Mouse (Mus musculus): ENCODE data around the gene Krba1.

Krba1 gene

DNA sequence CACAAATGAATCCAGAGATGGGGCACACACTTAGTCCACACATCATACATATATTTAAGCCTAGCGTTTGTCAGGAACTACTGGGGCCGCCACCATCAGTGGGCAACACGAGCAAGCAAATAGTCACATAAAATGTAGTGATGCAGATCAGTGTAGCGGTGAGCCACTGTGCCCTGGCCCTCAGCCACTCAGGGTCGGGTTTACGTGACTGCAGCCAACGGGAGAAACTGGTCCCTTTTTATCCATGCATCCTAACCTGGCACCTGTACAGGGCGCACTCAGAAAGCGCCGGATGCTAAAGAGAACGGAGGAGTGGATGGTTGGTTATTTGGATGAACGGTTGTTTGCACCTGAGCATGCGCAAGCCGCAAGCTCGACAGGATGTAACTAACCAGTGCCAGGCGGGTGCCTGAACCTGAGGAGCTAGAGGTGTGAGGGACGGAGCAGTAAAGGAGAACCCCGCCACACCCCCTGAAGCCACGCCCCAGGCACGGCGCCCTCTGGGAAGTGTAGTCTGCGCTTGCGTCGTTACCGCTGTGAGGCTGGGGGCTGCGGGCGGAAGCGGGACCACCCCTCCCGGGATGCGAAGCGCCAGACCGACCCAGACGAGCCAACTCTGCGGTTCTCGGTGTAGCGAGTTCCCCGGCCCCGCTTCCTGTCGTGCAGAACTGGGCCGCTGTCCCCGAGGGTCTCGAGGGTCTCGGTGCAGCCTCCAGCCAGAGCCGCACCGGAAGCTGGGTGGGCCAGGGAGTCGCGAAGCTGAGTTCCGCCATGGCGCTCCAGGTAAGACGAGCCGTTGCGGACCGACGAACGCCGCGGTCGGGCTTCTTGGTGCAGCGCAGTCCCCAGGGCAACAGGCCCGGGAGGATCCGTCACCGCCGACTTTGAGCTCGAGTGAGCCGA lies at the start of gene Krba1:
Gene Krba1, plus strand, starts transcription at position 482 of the 903 bp plus-strand sequence.
- WGBS = 1% methylated on average over 65 of the region's 65 CpGs

GRCm38 (mm10) chr6:48358897-48359296 lies 36.5 kb upstream of the Krba1 start:
- WGBS = 73% methylated on average over 3 of the region's 3 CpGs

DNA sequence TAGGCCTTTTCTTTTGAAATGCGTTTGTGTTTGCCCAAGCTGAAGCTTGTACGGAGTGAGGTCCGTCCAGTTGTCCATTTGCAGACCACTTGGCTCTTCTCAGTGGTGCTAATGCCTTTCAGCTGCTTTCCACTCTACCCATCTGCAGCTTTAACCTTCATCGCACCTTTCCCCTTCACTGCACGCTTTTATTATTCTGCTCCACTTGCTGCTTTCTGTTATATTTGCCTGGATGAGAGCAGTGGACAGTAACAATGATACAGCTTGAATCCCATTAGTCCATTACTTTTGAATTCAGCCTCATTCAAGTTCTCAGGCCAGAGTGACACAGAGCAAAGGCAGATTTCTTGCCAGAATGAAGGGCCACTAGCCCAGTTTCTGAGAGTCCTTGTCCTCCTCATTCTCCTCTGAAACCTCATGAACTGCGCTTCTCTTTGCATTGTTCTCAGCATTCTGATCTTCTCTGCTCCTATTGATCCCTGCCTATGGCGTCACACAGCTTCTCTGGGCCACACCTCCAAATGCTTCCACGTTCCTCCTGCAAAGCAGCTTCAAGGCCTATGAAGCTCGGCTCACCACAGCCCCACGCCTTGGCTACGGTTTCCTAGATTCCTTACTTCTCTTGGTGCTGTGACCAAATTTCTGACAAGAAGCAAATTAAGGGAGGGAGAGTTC lies 28.9 kb upstream of the Krba1 start:
- WGBS = 59% methylated on average over 11 of the region's 11 CpGs

- WGBS = 78% methylated on average over 3 of the region's 3 CpGs
Measured at GRCm38 (mm10) chr6:48388221-48388620, 7.2 kb upstream of the Krba1 start.

GRCm38 (mm10) chr6:48396008-48396595 lies 716 bp downstream of the Krba1 start:
- WGBS = 27% methylated on average over 15 of the region's 15 CpGs

- WGBS = 97% methylated on average over 1 of the region's 1 CpGs
Measured at GRCm38 (mm10) chr6:48396686-48397085, 1.3 kb downstream of the Krba1 start.

DNA sequence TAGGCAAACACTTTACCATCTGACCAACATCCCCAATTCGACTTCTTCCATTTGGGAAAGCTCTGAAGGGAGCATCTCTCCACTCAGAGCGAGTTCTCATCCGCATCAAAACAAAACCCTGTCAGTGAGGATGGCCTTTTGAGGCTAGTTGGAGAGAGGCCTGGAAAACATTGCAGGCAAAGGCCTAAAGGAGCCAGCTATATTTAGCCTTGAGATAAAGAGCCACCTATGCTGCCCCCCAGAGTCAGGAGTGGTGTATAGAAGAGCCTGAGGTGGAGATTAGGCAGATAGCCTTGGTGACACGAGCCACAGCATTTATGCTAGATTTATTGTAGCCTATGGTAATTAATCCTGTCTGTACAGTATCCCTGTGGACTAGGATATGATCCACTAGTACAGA lies 1.9 kb downstream of the Krba1 start:
- WGBS = 61% methylated on average over 4 of the region's 4 CpGs

GRCm38 (mm10) chr6:48399906-48400305 lies 4.5 kb downstream of the Krba1 start:
- 95% methylated on average over 5 of the region's 5 CpGs for WGBS

GRCm38 (mm10) chr6:48404071-48404470 lies 8.7 kb downstream of the Krba1 start:
- WGBS = 92% methylated on average over 5 of the region's 5 CpGs

DNA sequence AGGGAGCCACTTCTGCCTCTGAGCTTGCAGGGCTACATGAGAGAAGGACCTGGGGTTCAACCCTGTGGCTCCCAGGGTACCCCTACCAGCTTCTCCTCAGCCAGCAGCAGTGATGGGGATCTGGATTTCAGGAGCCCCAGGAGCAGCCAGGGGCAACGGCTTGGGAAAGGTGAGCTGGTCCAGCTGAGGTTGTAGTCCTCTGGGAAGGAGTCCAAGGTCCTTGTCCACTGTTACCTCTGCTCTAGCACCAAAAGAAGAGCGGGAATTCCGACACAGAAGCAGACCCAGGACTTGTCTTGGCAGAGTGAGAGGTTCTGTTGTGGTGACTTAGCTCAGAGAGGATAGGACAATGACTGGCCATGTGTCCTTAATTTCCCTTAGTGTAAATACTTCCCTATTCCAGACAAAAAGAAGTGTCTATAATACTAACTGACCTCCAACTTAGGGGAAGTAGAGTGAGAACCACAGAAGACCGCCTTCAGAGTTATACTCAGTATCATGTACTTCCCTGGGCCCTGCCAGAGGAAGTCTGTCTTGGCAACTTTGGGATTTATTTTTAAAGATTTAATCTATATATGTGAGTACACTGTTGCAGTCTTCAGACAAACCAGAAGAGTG lies 14.4 kb downstream of the Krba1 start:
- whole genome bisulfite sequencing = 93% methylated on average over 4 of the region's 4 CpGs

DNA sequence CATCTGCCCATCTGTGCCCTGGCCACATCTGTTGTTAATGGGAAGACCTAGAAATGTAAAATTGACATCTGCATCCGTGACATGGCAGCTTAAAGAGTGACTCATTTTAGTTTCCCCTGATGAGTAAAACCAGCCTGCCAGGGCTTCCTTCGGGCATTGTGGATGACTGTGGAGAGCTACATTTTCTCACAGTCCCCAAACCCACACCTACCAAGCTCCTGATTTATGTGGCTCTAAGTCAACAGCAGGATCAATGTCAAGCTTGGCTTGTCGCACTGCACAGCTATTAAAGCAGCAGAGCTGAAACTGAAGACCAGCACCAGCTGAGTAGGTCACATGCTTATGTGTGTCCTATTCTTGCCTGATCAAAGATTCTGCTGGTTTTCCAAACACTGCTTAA lies 15.2 kb downstream of the Krba1 start:
- WGBS = 68% methylated on average over 3 of the region's 3 CpGs

- WGBS = 82% methylated on average over 6 of the region's 6 CpGs
Measured at GRCm38 (mm10) chr6:48411193-48412092, 16.1 kb downstream of the Krba1 start.

GRCm38 (mm10) chr6:48412147-48412546 lies 16.8 kb downstream of the Krba1 start:
- 71% methylated on average over 4 of the region's 4 CpGs for WGBS

GRCm38 (mm10) chr6:48412662-48413061 lies 17.3 kb downstream of the Krba1 start:
- 70% methylated on average over 3 of the region's 3 CpGs for WGBS

- 69% methylated on average over 10 of the region's 10 CpGs for WGBS
Measured at GRCm38 (mm10) chr6:48413081-48413480, 17.7 kb downstream of the Krba1 start.

- 93% methylated on average over 1 of the region's 1 CpGs for WGBS
Measured at GRCm38 (mm10) chr6:48414886-48415285, 19.5 kb downstream of the Krba1 start.

- 94% methylated on average over 7 of the region's 7 CpGs for WGBS
Measured at GRCm38 (mm10) chr6:48415636-48416035, 20.2 kb downstream of the Krba1 start.

DNA sequence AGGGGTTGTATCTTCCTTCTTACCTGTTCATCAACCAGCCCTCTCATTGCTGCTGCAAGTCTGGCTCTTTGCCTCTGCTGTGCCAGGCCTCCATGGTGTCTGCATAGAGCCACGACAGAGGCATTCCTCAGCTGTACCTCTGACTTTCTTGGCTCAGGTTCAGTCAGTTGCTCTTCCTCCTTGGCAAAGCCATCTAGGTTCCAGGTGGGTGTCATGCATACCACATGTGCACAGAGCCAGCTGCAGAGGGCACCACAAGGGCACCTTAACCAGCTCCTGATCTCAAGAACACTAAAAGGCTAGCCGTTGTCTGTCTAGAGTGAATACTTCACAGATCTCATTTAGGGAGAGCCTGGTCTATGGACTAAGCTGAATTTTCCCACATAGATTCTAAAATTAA lies 21.1 kb downstream of the Krba1 start:
- WGBS = 60% methylated on average over 2 of the region's 2 CpGs

DNA sequence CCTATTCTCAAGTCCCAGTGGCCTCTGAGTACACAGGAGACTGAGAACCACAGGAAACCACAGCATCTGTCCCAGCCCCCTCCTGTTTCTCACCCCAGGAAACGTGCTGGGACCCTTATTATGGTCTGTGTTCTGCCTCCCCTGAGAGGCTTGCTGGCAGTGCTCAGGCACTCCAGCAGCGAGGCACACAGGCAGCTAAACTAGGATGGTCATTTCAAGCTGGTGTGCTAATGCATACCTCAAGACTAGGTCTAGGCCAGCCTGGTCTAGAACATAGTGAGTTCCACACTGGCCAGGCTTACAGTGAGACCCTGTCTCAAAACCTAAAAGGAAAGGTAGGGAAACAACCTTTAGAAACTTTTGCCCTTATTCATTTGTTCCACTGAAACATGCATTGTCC lies 25.3 kb downstream of the Krba1 start:
- 20% methylated on average over 2 of the region's 2 CpGs for WGBS

GRCm38 (mm10) chr6:48423336-48423735 lies 27.9 kb downstream of the Krba1 start:
- 84% methylated on average over 3 of the region's 3 CpGs for WGBS

GRCm38 (mm10) chr6:48424074-48424473 lies 28.7 kb downstream of the Krba1 start:
- WGBS = 69% methylated on average over 5 of the region's 5 CpGs
